Mouse (Mus musculus) ES-E14 (cell line): ENCODE measurements around the gene Armc6.

Experiments
- ZC3H11A ChIP-seq: IDR thresholded peaks from 2 replicates; pipeline ENCODE4 v1.6.1; 2012; ENCODE audit warnings: low read depth, mild to moderate bottlenecking, inconsistent platforms, low read length, borderline replicate concordance
- ZNF384 ChIP-seq: IDR thresholded peaks from 2 replicates; pipeline ENCODE4 v1.6.1; 2012; ENCODE audit warnings: low read depth, low read length, inconsistent platforms

DNA sequence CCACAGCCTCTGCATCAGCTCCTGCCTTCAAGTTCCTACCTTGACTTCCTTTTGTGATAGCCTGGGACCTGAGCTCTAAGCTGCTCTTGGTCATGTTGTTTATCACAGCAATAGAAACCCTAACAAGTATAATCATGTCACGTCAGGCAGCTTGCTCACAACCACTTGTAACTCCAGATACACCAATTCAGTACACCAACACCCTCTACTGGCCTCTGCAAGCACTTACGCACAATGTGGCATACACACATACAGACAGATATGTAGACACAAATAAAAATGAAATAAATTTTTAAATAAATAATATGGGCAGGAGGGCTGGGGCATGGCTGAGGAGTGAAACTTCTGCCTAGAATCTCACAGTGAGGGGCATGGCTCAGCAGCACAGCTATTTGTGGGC is 38.5 kb downstream of the Armc6 start:
- TF ChIP-seq ZC3H11A (no peak), ZNF384 (no peak)
